In the genomic region with DNA sequence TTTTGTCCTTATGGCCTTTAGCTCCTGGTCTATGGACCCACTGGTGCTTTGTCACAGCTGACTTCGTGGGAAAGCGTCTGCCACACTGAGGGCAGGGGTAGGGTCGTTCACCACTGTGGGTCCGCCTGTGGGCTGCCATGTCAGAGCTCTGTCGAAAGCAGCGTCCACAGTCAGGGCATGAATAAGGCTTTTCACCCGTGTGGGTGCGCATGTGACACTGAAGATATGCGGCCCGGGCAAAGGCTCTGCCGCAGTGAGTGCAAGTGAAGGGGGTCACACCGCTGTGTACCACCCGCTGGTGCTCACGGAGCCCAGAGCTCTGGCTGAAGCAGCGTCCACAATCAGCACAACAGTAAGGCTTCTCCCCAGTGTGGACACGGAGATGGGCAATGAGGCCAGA, we compare ENCODE assay signal across 23 mouse cellular contexts.
"Had no signal": no experiment of that assay in that cellular context is flagged by ENCODE, and none has a peak within 500 bp of the region (broad histone marks: within the 10 kb centered on the region; RNA-seq: fewer than 3 reads in every experiment).

No protein-coding gene starts in this region.

- H3K27ac ChIP-seq: kidney, postnatal 0 days; layer of hippocampus, adult 2 months; left cerebral cortex, adult 2 months; limb, embryonic 12.5 days; limb, embryonic 15.5 days; liver, embryonic 14.5 days; macrophage had no signal

- DNase-seq: kidney, adult 18-20 months; kidney, postnatal 25 days; layer of hippocampus, adult 9-11 months; layer of hippocampus, postnatal 36 days; left cerebral cortex, postnatal 4 days; lung, embryonic 14.5 days; right cerebral cortex, adult 18-20 months; right cerebral cortex, postnatal 14 days; right cerebral cortex, postnatal 4 days; thymus, adult 2 months; thymus, postnatal 14 days; thymus, postnatal 4 days had no signal

- ATAC-seq: intestine, embryonic 16.5 days; liver, postnatal 0 days; lung, postnatal 0 days; midbrain, embryonic 16.5 days had no signal

- H3K9me3 ChIP-seq: limb, embryonic 12.5 days; limb, embryonic 15.5 days had no signal

- H3K27me3 ChIP-seq: limb, embryonic 12.5 days; limb, embryonic 15.5 days had no signal

- H3K4me3 ChIP-seq: layer of hippocampus, adult 2 months; left cerebral cortex, adult 2 months had no signal

- H3K9ac ChIP-seq: limb, embryonic 12.5 days; limb, embryonic 15.5 days; liver, embryonic 14.5 days; liver, postnatal 0 days; lung, embryonic 14.5 days had no signal
